Mouse (Mus musculus) T-cell, adult 66 days (primary cell): Measurements from ENCODE around the gene Txk. TPM values are rescaled to one million over a fixed set of nuclear protein-coding genes. Genes with fewer than 3 reads are reported as not detected.

Experiments
- total RNA-seq, 2 experiments: library from RNA; stranded (reverse); gene quantifications; 3 replicates in 1 of 2; 4 replicates in 1 of 2; pipeline ENCODE4 v1.2.4; 2023

Gene Txk
- 100 to 1,000 TPM; 175 to 177 TPM for total RNA-seq

GRCm38 (mm10) chr5:72752585-72752984, at the start of gene Txk:
Gene Txk (minus strand): TSS chr5:72752777.

GRCm38 (mm10) chr5:72647418-72647907, 105.1 kb downstream of the Txk start, which contains the start of gene Nipal1:
Gene Nipal1 (plus strand): TSS chr5:72647795.

Other genes starting within 250 kb of the Txk start
- gene Corin, start 248.3 kb downstream of the Txk start, total RNA-seq: not detected
- gene Nfxl1, start 193.1 kb downstream of the Txk start, total RNA-seq: 10 to 100 TPM; 13.3 to 13.6 TPM
- under 1 TPM in 1 of 2 experiments, not detected in 1; 0.39 TPM for gene Zar1, start 171.5 kb downstream of the Txk start, total RNA-seq
- gene Gm5868, start 165.2 kb downstream of the Txk start, total RNA-seq: under 1 TPM in 1 of 2 experiments, not detected in 1; 0.65 TPM
- 10 to 100 TPM; 19.7 to 21.6 TPM for gene Cnga1, start 108.5 kb downstream of the Txk start, total RNA-seq
- gene Nipal1, start 105.0 kb downstream of the Txk start, total RNA-seq: 10 to 100 TPM in 1 of 2 experiments, 1 to 10 TPM in 1; 4.7 to 14.4 TPM
- 10 to 100 TPM; 12.4 to 20.0 TPM for gene Tec, start 115.7 kb upstream of the Txk start, total RNA-seq
- 10 to 100 TPM; 63.8 to 69.1 TPM for gene Slain2, start 161.5 kb upstream of the Txk start, total RNA-seq
- not detected for gene Gm10135, start 221.9 kb upstream of the Txk start, total RNA-seq